Mouse (Mus musculus) ZHBTc4 (cell line): ENCODE results near the gene Cntn2.

ENCODE experiments used
- DNase-seq: peaks from one replicate; pipeline ENCODE4 v3.0.0-alpha.2; 2011; ENCODE audit warnings: low read depth, low spot score

Cntn2 gene

GRCm38 (mm10) chr1:132511521-132511920, 31.5 kb downstream of the Cntn2 start:
- DNase-seq: peak; percentile 40

- no peak for DNase-seq
Observed at GRCm38 (mm10) chr1:132509771-132510170, 33.3 kb downstream of the Cntn2 start.

DNA sequence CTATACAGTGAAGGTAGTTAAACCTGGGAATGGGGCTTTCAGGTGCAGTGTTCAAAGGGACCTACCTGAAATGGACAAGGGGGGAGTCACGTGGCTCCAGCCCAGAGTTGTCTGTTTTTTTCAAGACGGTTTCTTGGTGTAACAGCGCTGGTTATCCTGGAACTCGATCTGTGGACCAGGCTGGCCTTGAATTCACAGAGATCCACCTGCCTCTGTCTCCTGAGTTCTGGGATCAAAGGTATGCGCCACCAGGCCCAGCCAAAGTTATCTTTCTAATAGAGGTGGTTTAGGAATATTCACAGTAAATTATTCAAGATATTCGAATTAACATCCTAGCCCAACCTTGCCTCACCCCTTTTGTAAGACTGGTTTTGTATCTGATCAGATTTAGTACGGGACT, 36.4 kb downstream of the Cntn2 start:
- DNase-seq: no peak

DNA sequence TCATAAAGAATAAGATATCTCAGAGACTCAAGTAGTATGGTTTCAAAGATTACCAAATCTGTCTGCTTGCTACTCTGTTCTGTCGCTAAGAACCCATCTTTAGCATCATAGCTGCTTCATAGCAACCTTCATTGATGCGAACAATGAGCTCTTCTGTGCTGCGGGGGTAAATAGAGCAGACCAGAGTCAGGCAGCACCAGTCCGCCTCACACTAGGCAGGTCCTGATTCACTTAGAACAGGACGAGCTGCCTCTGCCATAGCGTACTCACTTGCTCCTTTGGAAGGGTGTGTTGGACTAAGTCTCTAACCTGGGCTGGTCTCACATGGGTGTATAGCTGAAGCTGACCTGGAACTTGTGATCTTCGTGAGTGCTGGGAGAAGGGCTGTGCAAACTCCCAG, 37.0 kb downstream of the Cntn2 start, which contains the start of gene Tmem81:
Tmem81 (plus strand) TSS at position 173 of the 400 bp plus-strand sequence.
- no peak for DNase-seq

DNA sequence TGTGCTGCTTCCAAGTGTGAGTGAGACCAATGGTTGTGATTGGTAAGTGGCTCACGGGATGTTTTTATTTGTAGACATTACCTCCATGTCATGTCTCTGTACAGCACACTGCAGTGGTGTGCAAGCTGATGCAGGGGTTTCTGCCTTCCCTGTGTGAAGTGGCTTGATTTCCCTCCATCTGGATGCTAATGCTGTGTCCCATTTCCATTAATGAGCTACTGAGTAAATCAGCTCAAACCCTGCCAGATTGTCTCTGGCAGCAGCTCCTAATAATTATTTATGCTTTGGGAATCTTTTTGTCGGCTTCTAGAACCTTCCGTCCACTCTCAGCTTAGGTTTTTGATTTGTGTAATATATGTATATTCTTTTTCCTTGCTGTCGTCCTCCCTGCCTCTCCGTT, 37.9 kb downstream of the Cntn2 start:
- DNase-seq: no peak

- DNase-seq: no peak
Observed at GRCm38 (mm10) chr1:132500535-132500934, 42.5 kb downstream of the Cntn2 start.

GRCm38 (mm10) chr1:132483759-132484158, 59.3 kb downstream of the Cntn2 start:
- DNase-seq: no peak

- DNase-seq: no peak
Observed at GRCm38 (mm10) chr1:132483234-132483633, 59.8 kb downstream of the Cntn2 start.

- DNase-seq: no peak
Observed at GRCm38 (mm10) chr1:132481619-132482018, 61.4 kb downstream of the Cntn2 start.

DNA sequence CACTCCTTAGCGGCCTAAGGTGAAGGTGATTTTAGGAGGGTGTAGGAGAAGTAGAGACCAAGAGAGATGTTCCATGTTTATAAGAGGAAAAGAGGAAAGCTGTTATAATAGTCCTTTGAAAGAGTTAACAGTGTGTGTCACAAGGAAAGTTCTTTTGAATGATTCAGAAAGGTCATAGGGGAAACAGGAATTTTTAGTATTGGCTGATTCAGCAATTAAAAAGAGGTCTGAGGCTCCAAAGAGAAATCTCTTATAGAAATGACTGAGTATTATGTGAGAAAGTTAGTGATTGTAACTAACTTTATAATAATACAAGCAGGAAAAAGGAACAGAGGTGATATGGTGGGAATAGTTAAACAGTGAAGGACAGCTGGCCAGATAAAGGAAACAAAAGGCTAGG, 63.6 kb downstream of the Cntn2 start:
- no peak for DNase-seq

DNA sequence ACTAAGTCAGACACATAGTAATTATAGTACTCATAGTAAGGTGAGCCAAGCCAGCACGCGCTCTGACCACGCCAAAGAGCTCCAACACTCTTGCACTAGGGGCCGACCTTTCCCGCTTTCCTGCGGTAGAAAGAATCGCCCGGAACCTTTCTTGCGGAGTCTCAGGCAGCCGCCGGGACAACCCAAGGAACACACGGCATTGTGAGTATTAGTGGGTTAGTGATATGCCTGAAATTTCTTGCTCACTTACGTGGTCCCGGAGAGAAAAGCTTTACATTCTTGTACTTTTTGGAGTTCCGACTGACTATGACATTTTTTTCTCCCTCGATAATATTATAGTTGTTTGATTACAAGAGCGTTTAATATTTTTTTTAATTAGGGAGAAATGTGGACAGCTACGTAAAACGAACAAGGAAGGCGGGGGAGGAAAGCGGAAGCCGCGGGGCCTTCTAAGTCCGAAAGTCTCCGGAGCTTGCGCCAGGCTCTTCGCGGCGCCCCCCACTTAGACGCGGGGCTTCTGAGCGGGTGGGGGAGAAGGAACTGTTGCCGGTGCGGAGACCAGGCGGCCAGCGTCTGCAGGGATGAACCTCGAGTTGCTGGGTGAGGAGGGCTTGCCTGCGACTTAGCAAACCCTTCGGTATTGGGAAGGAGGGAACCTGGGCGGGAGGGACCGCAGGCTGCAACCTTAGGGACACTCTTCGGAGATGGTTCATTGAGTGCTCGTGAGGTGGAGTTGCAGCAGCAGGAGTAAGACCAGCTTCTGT, 65.9 kb downstream of the Cntn2 start, which contains the start of gene Rbbp5:
Rbbp5 (plus strand) TSS at position 438 of the 764 bp plus-strand sequence.
- DNase-seq: peak; percentile 94

DNA sequence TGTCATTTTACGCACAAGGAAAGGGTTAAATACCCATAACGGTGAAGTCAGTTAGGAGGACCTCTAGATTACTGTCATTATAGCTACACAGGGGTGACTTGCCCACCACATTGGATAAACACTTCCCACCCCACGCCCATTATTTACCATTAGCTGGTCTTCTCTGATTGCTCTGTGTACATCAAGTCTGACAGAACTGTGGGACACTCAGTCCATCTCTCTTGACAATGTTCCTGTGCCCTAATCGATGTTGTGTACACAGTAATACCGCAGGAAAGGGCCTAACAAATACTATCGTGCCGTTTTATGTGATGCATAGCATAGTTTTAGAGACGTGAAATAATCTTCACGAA, 66.5 kb downstream of the Cntn2 start:
- no peak for DNase-seq

- DNase-seq: no peak
Observed at GRCm38 (mm10) chr1:132474496-132474895, 68.6 kb downstream of the Cntn2 start.

DNA sequence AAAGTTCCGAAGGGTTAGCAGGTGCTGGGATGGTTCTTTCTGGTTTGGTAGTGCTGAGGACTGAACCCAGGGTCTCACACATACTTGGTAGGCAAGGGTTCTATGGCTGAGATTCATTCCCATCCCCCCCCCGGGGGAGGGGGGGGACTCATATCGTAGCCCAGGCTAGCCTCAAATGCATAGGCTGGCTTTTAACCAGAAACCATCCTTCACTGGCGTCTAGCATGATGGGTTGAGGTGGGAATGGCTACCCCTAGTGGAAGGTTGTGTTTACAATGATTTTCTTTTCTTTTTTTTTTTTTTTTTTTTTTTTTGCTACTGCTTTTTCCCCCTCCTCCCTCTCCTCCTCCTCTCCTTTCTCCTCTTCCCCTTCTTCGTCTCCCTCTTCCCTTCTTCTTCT, 70.5 kb downstream of the Cntn2 start:
- peak; percentile 85 for DNase-seq

DNA sequence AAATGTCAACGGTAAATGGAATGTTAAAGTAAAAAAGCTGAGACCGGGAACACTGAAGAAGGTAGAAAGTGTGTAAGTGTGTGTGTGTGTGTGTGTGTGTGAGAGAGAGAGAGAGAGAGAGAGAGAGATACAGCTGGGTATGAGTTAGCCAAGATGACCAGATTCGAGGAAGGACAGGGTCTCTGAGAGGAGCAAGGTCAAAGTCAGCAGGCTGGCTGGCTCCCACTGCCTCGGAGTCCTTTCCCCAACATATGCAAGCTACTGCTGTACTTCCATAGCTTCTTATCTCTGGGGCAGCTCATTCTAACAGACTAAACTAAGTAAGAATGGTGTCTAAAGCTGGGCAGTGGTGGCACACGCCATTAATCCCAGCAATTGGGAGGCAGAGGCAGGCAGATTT, 71.6 kb downstream of the Cntn2 start:
- DNase-seq: peak; percentile 67

DNA sequence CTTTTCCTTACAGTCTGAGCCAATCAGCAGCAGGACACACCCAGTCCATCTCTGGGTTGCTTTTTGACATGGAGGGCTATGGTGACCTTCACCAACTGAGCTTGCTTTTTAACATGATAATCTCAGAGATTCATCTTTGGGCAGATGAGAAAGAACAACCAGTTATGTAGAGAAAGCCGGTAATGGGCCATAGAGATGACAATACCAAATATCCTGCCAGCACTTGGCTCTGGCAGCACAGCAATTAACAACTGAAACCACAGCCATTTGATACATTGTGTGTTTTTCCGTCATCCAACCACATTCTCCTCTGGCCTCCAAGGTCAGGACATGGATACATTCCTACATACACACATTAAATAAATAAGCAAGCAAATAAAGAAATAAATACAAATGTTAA, 72.0 kb downstream of the Cntn2 start:
- peak; percentile 97 for DNase-seq

GRCm38 (mm10) chr1:132470031-132470430, 73.0 kb downstream of the Cntn2 start:
- DNase-seq: peak; percentile 70

GRCm38 (mm10) chr1:132469519-132469918, 73.5 kb downstream of the Cntn2 start:
- peak; percentile 77 for DNase-seq

DNA sequence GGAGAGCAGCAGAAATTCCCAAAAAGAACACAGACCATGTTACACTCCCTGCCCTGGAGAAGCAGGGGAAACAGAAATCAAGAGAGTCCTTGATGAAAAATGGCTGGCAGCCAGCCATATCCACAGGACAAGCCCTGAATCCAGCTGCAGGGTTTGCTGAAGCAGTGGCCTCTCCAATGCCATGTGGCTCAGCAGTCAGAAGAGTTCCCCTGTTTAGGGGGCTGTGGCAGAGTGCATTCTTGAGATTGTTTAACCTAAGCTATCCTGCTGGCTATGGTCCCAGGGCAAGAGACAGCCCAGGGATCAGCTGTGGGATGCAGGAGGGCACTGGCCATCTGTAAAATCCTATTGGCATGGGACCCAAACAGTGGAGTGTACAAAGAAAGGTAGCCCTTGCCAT, 74.1 kb downstream of the Cntn2 start:
- DNase-seq: peak; percentile 48

DNA sequence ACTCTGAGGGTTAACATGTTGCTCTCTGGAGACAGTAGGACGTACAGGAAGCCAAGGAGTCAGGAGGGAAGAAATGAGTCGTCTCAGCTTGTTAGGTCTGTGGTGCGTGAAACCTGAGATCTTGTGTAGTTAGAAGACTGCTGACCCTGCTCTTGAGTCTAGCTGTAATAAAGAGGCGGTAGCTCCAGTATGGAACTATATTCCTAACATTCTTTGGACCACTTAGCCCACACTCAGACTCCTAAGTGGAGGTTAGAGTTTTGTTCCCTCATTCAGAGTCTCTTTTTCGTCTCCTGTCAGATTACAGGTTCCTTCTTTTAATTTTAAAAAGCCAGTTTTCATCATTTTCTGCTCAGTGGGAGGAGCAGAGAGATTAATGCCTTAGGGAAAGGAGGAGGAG, 78.4 kb downstream of the Cntn2 start:
- DNase-seq: no peak
